Mouse (Mus musculus) lung, adult 2 months (tissue): ENCODE results near the gene Baz2b.

Experiments used
- CTCF ChIP-seq: fragments of 200-500 bp; IDR thresholded peaks from 2 replicates; pipeline ENCODE4 v1.5.1; 2011; ENCODE audit warnings: mild to moderate bottlenecking, low read length, control low read depth; ENCODE audit not compliant: insufficient read depth
- POLR2A ChIP-seq: fragments of 200-500 bp; IDR thresholded peaks from 2 replicates; pipeline ENCODE4 v1.6.1; 2011; ENCODE audit warnings: low read depth, mild to moderate bottlenecking, control low read depth, low read length, borderline replicate concordance; ENCODE audit errors: extremely low read depth

- TF ChIP-seq CTCF (no peak), POLR2A (no peak)
Measured at GRCm38 (mm10) chr2:60045995-60046394, 163.6 kb downstream of the Baz2b start.
